Mouse (Mus musculus) embryonic facial prominence, embryonic 13.5 days (tissue): ENCODE data around the gene Tpp1. TPM values are rescaled to one million over a fixed set of nuclear protein-coding genes. Genes with fewer than 3 reads are reported as not detected.

Experiments
- ATAC-seq: fragments of 200-750 bp; cut with Nextera tagmentation; 2 replicates; pipeline ENCODE4 v1.8.0; 2017; ENCODE audit warnings: low read depth; ENCODE audit not compliant: insufficient number of reproducible peaks, insufficient read depth, low FRiP score, low TSS enrichment
- H3K27ac ChIP-seq: fragments of 300-500 bp; sonication (generic); 2 replicates; pipeline ENCODE4 v1.5.1; 2015; ENCODE audit warnings: moderate library complexity, mild to moderate bottlenecking, inconsistent platforms
- H3K27me3 ChIP-seq: fragments of 300-500 bp; sonication (generic); 2 replicates; pipeline ENCODE4 v1.6.1; 2015; ENCODE audit warnings: mild to moderate bottlenecking, inconsistent platforms
- H3K36me3 ChIP-seq: fragments of 300-500 bp; sonication (generic); 2 replicates; pipeline ENCODE4 v1.6.1; 2015; ENCODE audit warnings: mild to moderate bottlenecking, inconsistent platforms
- H3K4me1 ChIP-seq: fragments of 300-500 bp; sonication (generic); 2 replicates; pipeline ENCODE4 v1.6.1; 2015; ENCODE audit warnings: inconsistent platforms
- H3K4me2 ChIP-seq: fragments of 300-500 bp; sonication (generic); 2 replicates; pipeline ENCODE4 v1.6.1; 2015; ENCODE audit warnings: moderate library complexity, mild to moderate bottlenecking, inconsistent platforms
- H3K4me3 ChIP-seq: fragments of 300-500 bp; sonication (generic); 2 replicates; pipeline ENCODE4 v1.5.1; 2015; ENCODE audit warnings: mild to moderate bottlenecking, inconsistent platforms
- H3K9ac ChIP-seq: fragments of 300-500 bp; sonication (generic); 2 replicates; pipeline ENCODE4 v1.6.1; 2015; ENCODE audit warnings: mild to moderate bottlenecking, inconsistent platforms
- H3K9me3 ChIP-seq: fragments of 300-500 bp; sonication (generic); 2 replicates; pipeline ENCODE4 v1.6.1; 2016; ENCODE audit warnings: inconsistent platforms
- WGBS: fragments of 180-500 bp; shearing (Covaris S2); methylation state at CpG from one replicate; pipeline ENCODE4 v1.1.7; 2015; ENCODE audit warnings: mixed read lengths; 5-methylcytosine and 5-hydroxymethylcytosine counted together
- polyA plus RNA-seq: library from polyadenylated mRNA; unstranded; fragments of >200 nt; fragmentation: Nextera tagmentation; extraction: Ambion mirVana; gene quantifications from 2 replicates; pipeline ENCODE4 v1.2.1, GENCODE M21; 2015

Gene Tpp1
- 44.0 and 45.8 TPM in 2 replicates for polyA plus RNA-seq

DNA sequence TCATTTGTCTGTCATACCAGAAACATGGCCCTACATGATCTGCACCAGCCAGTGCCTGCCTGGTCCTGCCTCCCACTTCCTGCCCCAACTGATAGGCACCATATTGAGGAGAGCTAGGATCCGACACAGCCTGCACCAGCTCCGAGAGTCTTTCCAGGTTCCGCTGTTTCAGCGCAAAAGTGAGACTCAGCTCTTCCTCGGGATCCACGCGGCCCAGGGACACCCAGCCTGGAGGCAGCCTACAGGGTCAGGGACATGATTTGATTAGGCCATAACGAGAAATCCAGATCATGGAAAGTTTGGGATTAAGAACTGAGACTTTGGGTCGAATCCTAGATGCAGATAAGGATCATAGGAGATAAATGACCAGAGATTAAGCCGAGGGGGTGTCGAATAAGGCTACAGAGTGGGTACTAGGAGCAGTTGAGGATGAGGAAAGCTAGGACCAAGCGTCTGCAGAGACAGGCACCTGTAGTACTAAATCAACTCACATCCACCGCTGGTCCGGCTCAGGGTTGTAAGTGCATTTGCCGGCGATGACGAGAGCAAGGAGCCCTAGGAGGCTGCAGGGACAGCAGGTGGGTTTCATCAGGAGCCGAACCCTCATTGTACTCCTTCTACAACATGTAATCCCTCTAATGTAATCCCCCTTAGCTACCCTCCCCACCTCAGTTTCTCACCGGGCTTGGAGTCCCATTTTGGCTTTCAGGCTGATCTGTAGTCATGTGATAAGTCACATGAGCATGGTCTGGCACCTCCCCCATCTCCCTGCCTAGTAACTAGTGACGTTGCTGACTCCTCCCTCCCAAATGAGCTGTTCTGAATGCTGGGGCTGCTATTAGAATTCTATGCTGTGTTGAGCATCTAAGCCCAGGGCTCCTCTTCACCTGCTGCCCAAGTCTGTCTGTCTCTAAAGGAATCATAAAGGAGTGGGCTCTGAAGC is at the start of gene Tpp1:
Tpp1 (minus strand) TSS at position 745 of the 943 bp plus-strand sequence.
- WGBS: 22% methylated on average over 20 of the region's 20 CpGs
- Histone ChIP-seq H3K36me3 (peaks cover 68% of the 10 kb centered on the region), H3K9ac (peak within 1 kb of the TSS; percentile 78), H3K4me2 (peak within 1 kb of the TSS; percentile 77), H3K4me1 (peaks cover 9% of the 10 kb centered on the region), H3K27ac (peak within 1 kb of the TSS; percentile 39; the same call in 1 of the 2 replicates), H3K27me3 (no peaks in the 10 kb centered on the region), H3K4me3 (peak within 1 kb of the TSS; percentile 59), H3K9me3 (no peaks in the 10 kb centered on the region)
- ATAC-seq: peak; percentile 85

DNA sequence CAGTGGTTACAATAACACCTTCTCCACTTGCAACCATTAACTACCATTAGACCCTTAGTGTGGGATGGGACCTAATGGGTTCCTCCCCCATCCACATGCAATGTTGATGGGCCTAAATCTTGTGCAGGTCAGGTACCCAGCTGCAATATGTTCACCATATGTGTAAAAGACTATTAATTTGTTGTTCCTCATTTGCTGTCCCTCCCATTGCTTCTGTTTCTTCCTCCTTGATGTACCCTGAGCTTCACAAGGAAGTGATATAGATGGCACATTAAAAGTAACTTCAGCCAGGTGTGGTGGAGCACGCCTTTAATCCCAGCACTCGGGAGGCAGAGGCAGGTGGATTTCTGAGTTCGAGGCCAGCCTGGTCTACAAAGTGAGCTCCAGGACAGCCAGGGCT is 44.9 kb upstream of the Tpp1 start:
- Histone ChIP-seq H3K36me3 (no peaks in the 10 kb centered on the region), H3K4me3 (no peak overlapping the region), H3K27me3 (no peaks in the 10 kb centered on the region), H3K9ac (no peak overlapping the region), H3K4me2 (no peak overlapping the region), H3K27ac (no peak overlapping the region), H3K9me3 (no peaks in the 10 kb centered on the region), H3K4me1 (no peaks in the 10 kb centered on the region)
- no peak for ATAC-seq
- 80% methylated on average over 3 of the region's 3 CpGs for WGBS

DNA sequence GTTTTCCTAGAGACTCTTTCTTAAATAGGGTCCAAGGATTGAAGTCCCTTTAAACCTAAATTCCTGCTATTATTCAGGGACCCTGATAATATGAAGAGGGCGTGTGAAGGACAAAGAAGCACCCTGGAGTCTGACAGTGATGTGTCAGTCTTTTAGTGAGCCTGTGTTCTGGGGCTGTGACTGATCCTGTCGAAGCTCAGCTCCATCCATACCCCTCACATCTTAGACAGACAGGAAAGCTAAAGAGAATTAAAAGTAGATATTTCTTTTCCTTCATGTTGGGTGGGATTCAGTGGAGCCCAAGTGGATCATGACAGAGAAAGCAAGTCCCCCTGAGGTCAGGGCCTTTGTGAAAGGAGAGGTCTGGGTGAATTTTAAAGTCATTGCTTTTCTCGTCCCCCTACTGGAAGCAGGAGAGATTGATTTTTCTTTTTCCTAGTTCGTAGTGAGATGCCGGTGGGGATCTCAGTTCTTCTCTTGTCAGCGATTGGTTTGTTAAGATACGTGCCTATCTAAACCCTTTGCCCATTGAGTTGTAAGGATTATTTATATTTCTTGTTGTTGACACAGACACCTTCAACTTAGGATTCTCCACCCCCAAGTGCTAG is 43.8 kb upstream of the Tpp1 start:
- ATAC-seq: no peak
- H3K4me3 ChIP-seq: no peak overlapping the region
- H3K27ac ChIP-seq: no peak overlapping the region
- no peaks in the 10 kb centered on the region for H3K4me1 ChIP-seq
- no peaks in the 10 kb centered on the region for H3K9me3 ChIP-seq
- 18% methylated on average over 7 of the region's 7 CpGs for WGBS
- no peak overlapping the region for H3K4me2 ChIP-seq
- H3K27me3 ChIP-seq: no peaks in the 10 kb centered on the region
- no peak overlapping the region for H3K9ac ChIP-seq
- H3K36me3 ChIP-seq: no peaks in the 10 kb centered on the region

DNA sequence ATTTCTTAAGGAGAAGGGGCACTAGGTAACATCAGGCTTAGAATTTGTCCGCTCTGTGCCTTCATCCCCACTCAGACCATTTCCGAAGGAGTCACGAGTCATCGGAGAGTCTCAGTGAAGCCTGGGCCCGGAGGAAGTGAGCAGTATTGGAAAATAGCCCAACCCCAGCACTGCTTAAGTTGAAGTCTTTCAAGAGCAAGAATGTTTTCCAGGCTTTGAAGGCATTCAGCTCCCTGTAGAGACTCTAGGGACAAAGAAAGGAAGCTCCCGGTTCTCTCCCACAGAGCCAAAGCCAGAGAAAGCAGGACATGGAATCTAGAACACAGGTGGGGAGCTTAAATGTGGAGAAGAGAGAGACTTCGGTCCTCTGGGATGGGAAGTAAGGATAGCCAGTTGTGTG is 41.7 kb upstream of the Tpp1 start:
- Histone ChIP-seq H3K9ac (no peak overlapping the region), H3K9me3 (no peaks in the 10 kb centered on the region), H3K4me3 (no peak overlapping the region), H3K4me1 (peaks cover 3% of the 10 kb centered on the region; the same call in 1 of the 2 replicates), H3K27ac (no peak overlapping the region), H3K27me3 (no peaks in the 10 kb centered on the region), H3K36me3 (no peaks in the 10 kb centered on the region), H3K4me2 (no peak overlapping the region)
- no peak for ATAC-seq
- 80% methylated on average over 7 of the region's 7 CpGs for WGBS

DNA sequence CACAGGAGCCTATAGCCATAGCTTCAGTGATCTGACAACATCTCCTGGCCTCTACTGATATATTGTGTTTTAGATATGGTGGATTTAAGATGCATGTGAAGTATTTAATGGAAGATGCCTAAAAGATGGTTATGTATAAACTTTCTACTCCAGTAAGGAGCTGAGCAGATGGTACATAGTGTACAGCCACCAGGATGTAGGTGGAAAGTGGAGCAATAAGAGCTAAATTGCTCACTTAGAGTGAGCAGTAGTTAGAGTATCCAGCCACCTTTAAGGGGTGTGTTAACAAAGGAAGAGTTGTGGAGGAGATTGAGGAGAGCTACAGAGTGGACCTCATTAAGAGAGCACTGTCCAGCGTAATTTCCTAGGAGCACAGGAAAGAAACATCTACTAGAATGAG is 39.1 kb upstream of the Tpp1 start:
- WGBS: 78% methylated on average over 1 of the region's 1 CpGs
- no peaks in the 10 kb centered on the region for H3K27me3 ChIP-seq
- no peak overlapping the region for H3K9ac ChIP-seq
- no peak overlapping the region for H3K4me3 ChIP-seq
- no peak overlapping the region for H3K4me2 ChIP-seq
- H3K27ac ChIP-seq: no peak overlapping the region
- no peaks in the 10 kb centered on the region for H3K9me3 ChIP-seq
- no peaks in the 10 kb centered on the region for H3K36me3 ChIP-seq
- H3K4me1 ChIP-seq: peaks cover 15% of the 10 kb centered on the region
- ATAC-seq: no peak

DNA sequence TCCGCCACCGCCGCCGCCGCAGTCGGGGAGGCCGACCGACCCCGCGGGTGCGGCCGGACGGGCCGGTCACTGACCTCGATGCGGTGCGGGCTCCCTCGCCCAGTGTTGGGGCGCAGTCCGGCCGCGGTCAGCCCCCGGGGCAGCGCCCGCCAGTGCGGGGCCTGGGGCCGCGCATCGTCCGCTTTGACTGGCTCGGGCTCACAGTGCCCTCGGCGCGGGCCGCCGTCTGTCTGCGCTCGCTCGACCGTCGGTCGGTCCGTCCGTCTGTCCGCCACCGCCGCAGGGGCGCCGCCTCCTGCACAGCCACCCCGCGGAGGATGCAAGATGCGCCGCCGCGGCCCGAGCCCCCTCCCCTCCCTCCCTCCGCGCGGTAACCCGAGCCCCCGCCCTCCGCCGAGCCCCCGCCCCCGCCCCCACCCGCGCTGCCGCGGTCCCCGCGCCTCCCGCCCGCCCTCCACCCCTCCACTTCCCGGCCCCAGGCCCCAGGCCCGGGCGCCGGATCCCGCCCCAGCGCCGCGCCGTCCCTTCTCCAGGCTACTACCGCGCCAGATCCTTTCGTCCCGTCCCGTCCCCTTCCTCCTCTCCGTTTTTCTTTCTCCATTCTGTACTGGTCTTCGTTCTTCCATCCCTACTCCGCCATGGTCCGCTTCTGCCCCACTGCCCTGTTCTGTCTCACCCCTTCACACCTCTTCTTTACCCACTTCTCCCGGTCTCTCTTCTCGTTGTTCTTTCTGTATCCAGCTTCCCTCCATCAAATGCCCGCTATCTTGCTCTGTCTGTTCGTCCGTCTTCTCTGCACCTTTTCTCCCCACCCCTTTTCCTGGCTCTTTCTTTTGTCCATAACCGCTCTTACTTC is 35.5 kb upstream of the Tpp1 start, which contains the start of gene Dchs1:
Dchs1 (minus strand) TSS at position 370 of the 856 bp plus-strand sequence.
- ATAC-seq: peak; percentile 82
- Histone ChIP-seq H3K4me3 (peak within 1 kb of the TSS; percentile 75), H3K27ac (peak within 1 kb of the TSS; percentile 91), H3K4me2 (peak within 1 kb of the TSS; percentile 85), H3K9ac (peak within 1 kb of the TSS; percentile 98), H3K4me1 (peaks cover 51% of the 10 kb centered on the region), H3K9me3 (no peaks in the 10 kb centered on the region), H3K27me3 (no peaks in the 10 kb centered on the region), H3K36me3 (peaks cover 8% of the 10 kb centered on the region)
- WGBS: under 1% methylated on average over 58 of the region's 97 CpGs

DNA sequence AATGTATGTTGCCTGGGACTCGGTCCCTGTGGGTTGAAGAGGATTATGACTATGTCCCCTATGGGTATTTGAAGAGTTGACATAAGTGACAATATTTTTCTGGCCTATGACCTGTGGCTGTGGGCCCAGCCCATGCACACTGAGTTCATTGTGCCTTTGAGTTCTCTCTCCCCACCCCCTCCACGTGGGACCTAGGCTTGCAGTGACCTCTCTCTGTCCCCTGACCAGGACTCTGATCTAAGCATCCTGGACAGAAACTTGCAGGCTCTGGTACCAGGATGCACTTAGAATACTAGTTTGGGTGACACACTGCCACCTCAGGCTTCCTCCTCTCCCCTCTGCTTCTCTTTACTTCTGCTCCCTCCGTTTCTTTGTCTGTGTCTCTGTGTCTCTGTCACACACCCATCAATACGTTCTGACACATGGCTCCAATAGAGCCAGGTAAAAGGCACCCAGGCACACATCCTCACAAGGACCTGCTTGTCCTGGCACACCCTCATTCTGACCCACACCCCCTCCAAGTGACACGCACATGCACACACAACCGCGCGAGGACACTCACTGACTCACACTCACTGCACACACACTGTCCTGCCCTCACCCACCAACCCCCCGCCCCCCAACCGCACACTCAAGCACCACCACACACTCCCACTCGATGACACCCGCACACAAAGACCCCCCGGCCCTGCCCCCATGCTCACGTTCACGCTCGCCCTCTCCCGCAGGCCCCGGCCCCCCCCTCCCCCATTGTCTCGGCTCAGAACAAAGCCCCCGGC is 34.7 kb upstream of the Tpp1 start:
- Histone ChIP-seq H3K9ac (peak overlapping the region; percentile 98), H3K27ac (peak overlapping the region; percentile 91), H3K4me1 (peaks cover 52% of the 10 kb centered on the region), H3K4me3 (peak overlapping the region; percentile 75), H3K9me3 (no peaks in the 10 kb centered on the region), H3K36me3 (peaks cover 16% of the 10 kb centered on the region), H3K4me2 (peak overlapping the region; percentile 85), H3K27me3 (no peaks in the 10 kb centered on the region)
- WGBS: 3% methylated on average over 20 of the region's 20 CpGs
- peak; percentile 49; the same call in 1 of the 2 replicates for ATAC-seq

DNA sequence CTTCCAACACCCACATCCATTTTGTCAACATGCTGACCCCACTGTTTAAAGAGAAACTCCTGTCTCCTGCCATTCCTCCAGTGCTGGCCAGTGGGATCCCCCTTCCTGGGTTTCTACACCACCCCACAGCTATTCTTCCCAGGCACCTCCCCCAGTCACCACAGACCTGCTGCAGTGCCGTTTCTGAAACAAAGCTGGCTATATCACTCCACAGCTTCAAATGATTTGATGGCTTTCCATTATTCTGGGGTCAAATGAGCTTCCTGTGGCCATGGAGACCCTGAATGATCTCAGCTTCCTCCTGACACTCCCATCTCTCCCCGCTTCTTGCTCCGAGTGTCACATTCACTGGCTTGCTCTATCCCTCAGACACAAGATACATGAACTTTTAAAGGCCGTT is 32.5 kb upstream of the Tpp1 start:
- Histone ChIP-seq H3K9me3 (no peaks in the 10 kb centered on the region), H3K27me3 (no peaks in the 10 kb centered on the region), H3K9ac (peak overlapping the region; percentile 55), H3K4me2 (peak overlapping the region; percentile 85), H3K36me3 (peaks cover 35% of the 10 kb centered on the region), H3K27ac (no peak overlapping the region), H3K4me1 (peaks cover 68% of the 10 kb centered on the region), H3K4me3 (peak overlapping the region; percentile 75)
- WGBS: 17% methylated on average over 4 of the region's 4 CpGs
- no peak for ATAC-seq

DNA sequence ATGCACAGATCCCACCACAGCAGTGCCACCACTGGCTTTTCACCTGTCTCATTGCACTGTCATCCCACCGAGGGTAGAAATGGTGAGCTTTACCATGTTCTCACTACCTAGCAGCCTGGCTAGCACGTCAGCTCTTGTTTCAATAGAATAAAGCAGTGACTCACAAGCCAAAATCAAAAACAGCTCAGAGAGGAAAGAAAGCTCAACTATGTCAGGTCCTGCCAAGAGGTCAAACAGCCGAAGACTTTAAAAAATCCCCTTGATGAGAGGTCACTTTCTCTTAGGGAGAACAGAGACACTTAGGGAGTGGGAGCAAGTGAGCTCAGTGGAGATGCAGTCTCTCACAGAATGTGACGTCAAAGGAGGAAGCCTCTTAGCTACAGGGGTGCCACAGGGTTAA is 31.8 kb upstream of the Tpp1 start:
- Histone ChIP-seq H3K4me1 (peaks cover 73% of the 10 kb centered on the region), H3K9ac (0 out of 2 replicates have a peak overlapping the region, but pooled peaks have one; percentile 55), H3K27ac (no peak overlapping the region), H3K4me3 (0 out of 2 replicates have a peak overlapping the region, but pooled peaks have one; percentile 75), H3K36me3 (peaks cover 35% of the 10 kb centered on the region), H3K4me2 (peak overlapping the region; percentile 85), H3K9me3 (no peaks in the 10 kb centered on the region), H3K27me3 (no peaks in the 10 kb centered on the region)
- ATAC-seq: no peak
- WGBS: 27% methylated on average over 4 of the region's 4 CpGs

DNA sequence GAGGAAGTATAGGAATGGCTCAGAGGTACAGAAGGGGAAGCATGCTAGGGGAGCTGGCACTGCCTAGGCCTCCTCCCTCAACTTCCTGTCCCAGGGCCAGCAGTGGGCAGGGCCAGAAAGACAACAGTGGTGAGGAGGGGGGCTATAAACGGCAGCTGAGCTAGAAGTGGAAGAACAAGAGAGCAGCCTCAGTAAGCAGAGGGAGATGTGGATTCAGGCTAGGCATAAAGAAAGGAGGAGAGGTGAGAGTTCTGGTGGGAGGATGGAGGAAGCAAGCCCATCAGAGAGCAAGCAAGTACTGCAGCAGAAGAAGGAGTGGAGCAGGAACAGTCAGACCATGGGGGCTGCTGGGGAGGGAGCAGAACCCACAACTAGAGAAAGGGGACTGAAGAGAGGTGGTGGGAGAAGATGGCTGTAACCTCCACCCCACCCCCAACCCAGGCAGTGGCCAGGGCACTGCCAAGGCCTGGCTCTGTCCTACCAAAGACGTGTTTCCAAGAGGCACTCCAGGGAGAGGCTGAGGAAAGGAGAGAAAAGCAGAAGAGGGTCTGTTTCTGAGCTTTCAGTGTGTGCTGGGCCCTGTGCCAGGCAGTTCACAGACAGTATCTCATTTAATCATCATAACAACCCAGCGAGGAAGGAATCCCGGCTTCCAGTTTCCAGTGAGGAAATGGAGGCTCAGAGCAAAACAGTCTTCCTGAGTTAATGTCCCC is 26.7 kb upstream of the Tpp1 start:
- ATAC-seq: peak; percentile 91
- Histone ChIP-seq H3K27me3 (no peaks in the 10 kb centered on the region), H3K36me3 (peaks cover 47% of the 10 kb centered on the region), H3K9ac (peak overlapping the region; percentile 66), H3K4me3 (peak overlapping the region; percentile 43), H3K4me1 (peaks cover 83% of the 10 kb centered on the region), H3K9me3 (no peaks in the 10 kb centered on the region), H3K27ac (peak overlapping the region; percentile 98), H3K4me2 (peak overlapping the region; percentile 66)
- WGBS: 12% methylated on average over 4 of the region's 4 CpGs
